Mouse (Mus musculus) left cerebral cortex, postnatal 25 days (tissue): Measurements from ENCODE around the gene Zfp758. TPM values are rescaled to one million over a fixed set of nuclear protein-coding genes. Genes with fewer than 3 reads are reported as not detected.
"Not testable (repeated sequence)": the region's sequence is repeated elsewhere in the genome, so short reads cannot be mapped to it uniquely, and the experiment has no call there.

Source experiments
- DNase-seq, 2 experiments: peaks; one replicate each; pipeline ENCODE4 v3.0.0; 2022; ENCODE audit warnings: low spot score in 2 of 2, mixed read lengths in 1 of 2
- intact Hi-C: fragments of 180-260 bp; cut with DNase I; formaldehyde crosslinking; loops from one replicate; pipeline ENCODE4 v1.15.1; 2025
- total RNA-seq, 2 experiments: library from RNA; stranded (reverse); gene quantifications; 2 replicates each; pipeline ENCODE4 v1.2.3; 2021

Gene Zfp758
- 10 to 100 TPM; 10.2 to 10.5 TPM for total RNA-seq

- intact Hi-C loops: not testable (repeated sequence)
- peak; percentile 45 to 51 for DNase-seq
These were observed at the start of gene Zfp758, which contains the start of gene Zfp944 for GRCm38 (mm10) chr17:22361101-22361781. Zfp758 (plus strand) TSS chr17:22361453. Zfp944 (minus strand) TSS chr17:22361400.

- intact Hi-C loops: loop anchor here (5.0 kb wide), 1 partner anchor 87 kb away; the partner anchor contains the start of gene Zfp994
These were observed 47.0 kb upstream of the Zfp758 start for GRCm38 (mm10) chr17:22314219-22314618.

GRCm38 (mm10) chr17:22314730-22315226 is 46.5 kb upstream of the Zfp758 start, which contains the start of gene CT030661.1:
CT030661.1 (minus strand) TSS chr17:22314837.
- DNase-seq: peak; percentile 94 to 98
- intact Hi-C loops: loop anchor here (5.0 kb wide), 1 partner anchor 87 kb away; the partner anchor contains the start of gene Zfp994

More at GRCm38 (mm10) chr17:22314219-22314618, 47.0 kb upstream of the Zfp758 start:
- not testable (repeated sequence) for DNase-seq

- DNase-seq, intact Hi-C loops: not testable (repeated sequence)
These were observed 46.0 kb upstream of the Zfp758 start for GRCm38 (mm10) chr17:22315247-22315646.

GRCm38 (mm10) chr17:22352794-22353193 is 8.5 kb upstream of the Zfp758 start:
- intact Hi-C loops: loop anchor here (5.0 kb wide), 1 partner anchor 60 kb away; no protein-coding TSS in a partner anchor
- DNase-seq: peak; percentile 42 to 52

- intact Hi-C loops: no loop called here
These were observed 681 bp upstream of the Zfp758 start for GRCm38 (mm10) chr17:22360572-22360971.

GRCm38 (mm10) chr17:22363895-22364294 is 2.6 kb downstream of the Zfp758 start:
- intact Hi-C loops: no loop called here
- DNase-seq: no peak

More at GRCm38 (mm10) chr17:22360572-22360971, 681 bp upstream of the Zfp758 start:
- DNase-seq: no peak

- DNase-seq: no peak
- intact Hi-C loops: loop anchor here (5.0 kb wide), 1 partner anchor 58 kb away; no protein-coding TSS in a partner anchor
These were observed 49.5 kb downstream of the Zfp758 start for GRCm38 (mm10) chr17:22410756-22411155.

- DNase-seq: peak; percentile 24 to 45
- intact Hi-C loops: no loop called here
These were observed 56.3 kb downstream of the Zfp758 start for GRCm38 (mm10) chr17:22417510-22417909.

GRCm38 (mm10) chr17:22423952-22424617 is 62.8 kb downstream of the Zfp758 start, which contains the start of gene Zfp946:
Zfp946 (plus strand) TSS chr17:22424222.
- intact Hi-C loops: loop anchor here (10.0 kb wide), 1 partner anchor 441 kb away; the partner anchor contains the start of gene Zfp945

GRCm38 (mm10) chr17:22424636-22425354 is 63.5 kb downstream of the Zfp758 start:
- intact Hi-C loops: loop anchor here (10.0 kb wide), 1 partner anchor 440 kb away; the partner anchor contains the start of gene Zfp945
- peak; percentile 2 to 6 for DNase-seq

More at GRCm38 (mm10) chr17:22423952-22424617, 62.8 kb downstream of the Zfp758 start, which contains the start of gene Zfp946:
- peak; percentile 73 for DNase-seq

Other genes starting within 250 kb of the Zfp758 start
- under 1 TPM; 0.25 to 0.41 TPM for gene Zfp947, start 195.3 kb upstream of the Zfp758 start, total RNA-seq
- gene Zfp994, start 135.8 kb upstream of the Zfp758 start, total RNA-seq: 1 to 10 TPM; 4.5 to 5.3 TPM
- gene CT030661.1, start 46.6 kb upstream of the Zfp758 start, total RNA-seq: 10 to 100 TPM; 12.2 to 12.4 TPM
- 10 to 100 TPM in 1 of 2 experiments, 1 to 10 TPM in 1; 9.2 to 11.4 TPM for gene Zfp944, start 53 bp upstream of the Zfp758 start, total RNA-seq
- gene Zfp946, start 62.8 kb downstream of the Zfp758 start, total RNA-seq: 10 to 100 TPM; 10.1 to 10.4 TPM
- gene Vmn2r111, start 212.0 kb downstream of the Zfp758 start, total RNA-seq: not detected
- gene Vmn2r112, start 239.5 kb downstream of the Zfp758 start, total RNA-seq: not detected